Mouse (Mus musculus): ENCODE measurements at regions not wholly inside any gene's neighbourhood (a gene's known extent, or its start where the extent isn't known, plus 50 kb on each side); places are given as distances from the start of the nearest gene placed in this dataset.

DNA sequence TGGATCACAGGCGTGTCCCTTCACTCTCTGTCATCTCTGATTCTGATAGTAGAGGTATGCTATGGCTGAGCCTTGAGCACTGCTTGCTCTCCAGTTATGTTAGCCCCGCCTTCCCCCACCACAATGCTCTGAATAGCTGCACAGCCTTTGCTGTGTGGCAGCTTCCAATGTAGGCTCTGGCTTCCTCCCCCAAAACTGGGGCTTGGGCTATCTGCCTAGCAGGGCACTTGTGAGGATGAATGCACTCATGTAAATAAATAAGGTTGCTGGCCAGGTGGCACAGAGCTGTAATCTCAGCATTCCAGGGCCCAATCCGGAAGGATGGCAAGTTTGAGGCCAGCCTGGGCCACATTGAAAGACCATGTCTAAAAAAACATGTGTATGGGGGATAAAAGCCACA lies 103.6 kb upstream of the Sdk1 start:
- DNase-seq (ENCODE audit: low read depth) = no peak

DNA sequence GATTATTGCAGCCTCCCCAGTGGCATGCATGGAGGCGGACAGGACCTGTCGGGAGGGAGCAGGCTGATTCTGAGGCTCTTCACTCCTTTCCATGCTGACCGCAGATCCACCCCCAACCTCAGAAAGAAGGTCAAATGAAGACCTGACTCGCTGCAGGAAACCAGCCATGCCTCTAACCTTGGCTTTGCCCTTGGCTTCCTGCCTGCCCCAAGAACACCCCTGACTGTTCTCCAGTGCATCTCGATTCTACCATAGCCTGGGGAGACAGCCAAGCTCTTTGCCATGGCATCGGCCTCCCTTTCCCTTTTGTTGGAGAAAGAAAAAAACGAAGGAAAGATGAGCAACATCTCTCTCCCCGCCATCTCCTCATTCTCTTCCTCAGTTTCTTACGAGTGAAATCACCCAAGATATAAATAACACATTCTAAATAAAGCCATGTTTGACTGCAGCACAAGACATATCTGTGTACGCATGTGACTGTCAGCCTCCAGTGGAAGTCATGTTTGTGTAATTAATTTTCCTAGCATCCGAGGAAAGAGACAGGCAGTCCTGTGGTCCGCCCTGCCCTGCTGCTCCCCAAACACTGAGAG lies 102.4 kb upstream of the Sdk1 start:
- DNase-seq (ENCODE audit: low read depth) = no peak

DNA sequence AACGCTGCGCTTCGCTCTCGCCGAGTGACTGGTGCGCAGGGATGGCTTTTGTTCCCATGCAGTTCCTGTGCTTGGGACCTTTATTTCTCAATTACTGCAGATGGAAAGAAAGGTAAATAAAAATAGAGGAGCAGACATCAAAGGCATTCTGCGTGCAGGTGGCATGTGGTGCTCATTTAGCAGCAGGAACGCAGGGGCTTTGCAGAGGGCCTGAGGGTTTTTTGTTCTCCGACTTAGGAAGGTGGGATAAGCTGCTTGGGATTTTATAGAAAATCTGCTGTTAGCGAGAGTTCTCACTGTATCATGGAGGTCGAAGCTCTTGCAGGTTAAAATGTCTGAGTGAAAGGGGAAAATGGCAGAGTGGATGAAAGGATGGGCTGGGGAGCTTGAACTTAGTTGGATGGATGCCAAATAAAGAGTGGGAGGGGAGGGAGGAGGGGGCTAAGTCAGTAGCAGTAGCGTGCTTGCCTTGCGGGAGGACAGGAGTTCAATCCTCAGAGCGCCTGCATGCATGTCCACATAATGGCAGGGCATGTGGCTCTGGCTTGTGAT lies 101.9 kb upstream of the Sdk1 start:
- no peak for DNase-seq (ENCODE audit: low read depth)

DNA sequence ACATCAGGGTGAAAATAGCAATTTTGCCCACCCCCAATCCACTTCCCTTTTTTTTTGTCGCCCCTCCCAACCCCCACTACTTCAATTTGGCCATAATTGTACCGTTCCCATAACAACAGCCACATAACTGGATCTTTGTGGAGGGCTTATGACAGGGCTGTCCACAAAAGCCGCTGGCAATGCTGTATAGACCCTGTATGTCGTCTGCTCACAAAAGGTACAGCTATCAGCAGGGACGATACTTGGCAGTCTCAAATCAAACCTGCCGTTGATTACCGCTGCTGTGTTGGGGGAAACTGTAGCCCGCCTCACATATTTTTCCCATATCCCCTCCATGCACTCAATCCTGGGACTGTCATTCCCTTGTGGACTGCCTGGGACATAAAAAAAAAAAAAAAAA lies 80.9 kb upstream of the Sdk1 start:
- DNase-seq (ENCODE audit: low read depth) = no peak

DNA sequence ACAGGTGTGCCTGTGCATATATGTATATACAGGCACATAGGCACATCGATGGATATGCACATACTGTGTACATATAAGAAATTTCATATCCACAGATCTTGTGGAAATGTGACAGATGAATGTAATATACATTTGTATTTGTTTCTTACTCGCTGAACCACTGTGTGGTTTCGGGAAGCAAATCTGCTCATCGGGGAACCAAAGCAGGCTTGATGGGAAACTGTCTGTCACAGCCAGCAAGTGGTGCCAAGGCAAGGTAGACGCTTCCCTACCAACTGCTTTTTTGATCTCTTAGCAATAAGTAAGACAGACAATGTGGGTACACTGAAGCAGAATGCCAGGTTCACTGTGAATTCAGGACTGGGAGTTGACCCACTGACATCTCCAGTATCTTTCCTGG lies 80.3 kb upstream of the Sdk1 start:
- no peak for DNase-seq (ENCODE audit: low read depth)

DNA sequence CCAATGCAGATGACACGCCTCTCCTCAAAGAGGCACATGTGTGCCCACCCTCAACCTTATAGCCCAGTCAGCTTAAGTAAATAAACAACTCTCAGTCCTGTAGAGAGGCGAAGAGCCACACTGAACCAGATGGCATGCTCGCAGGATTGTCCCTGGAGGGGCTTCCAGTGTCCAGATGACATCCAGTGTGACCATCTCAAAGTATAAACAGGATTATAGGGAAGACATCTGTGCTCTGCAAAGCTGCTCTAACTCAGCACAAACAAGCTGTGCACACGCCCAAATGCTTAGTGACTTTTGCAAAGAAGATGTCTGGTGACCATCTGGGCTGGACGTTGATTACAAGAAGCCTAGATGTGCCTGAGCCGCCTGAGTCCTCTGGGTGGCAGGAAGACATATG lies 58.8 kb upstream of the Sdk1 start:
- no peak for DNase-seq (ENCODE audit: low read depth)

DNA sequence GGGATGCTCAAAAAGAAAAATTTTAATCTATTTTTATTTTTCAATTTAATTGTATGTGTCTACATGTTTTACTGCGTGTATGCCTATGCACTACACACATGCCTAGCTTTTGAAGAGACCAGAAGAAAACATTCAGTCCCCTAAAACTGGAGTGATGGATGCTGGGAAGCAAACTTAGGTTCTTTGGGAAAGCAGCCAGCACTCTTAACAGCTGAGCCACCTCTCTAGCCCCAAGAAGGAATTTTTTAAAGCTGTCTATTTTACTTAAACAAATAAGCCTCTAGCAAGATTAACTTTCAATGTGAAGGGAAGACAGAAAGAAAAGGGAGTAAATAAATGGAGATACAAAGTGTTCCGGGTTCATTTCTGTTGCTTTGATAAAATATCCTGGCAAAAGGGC lies 52.3 kb upstream of the Sdk1 start:
- no peak for DNase-seq (ENCODE audit: low read depth)
